Mouse (Mus musculus): ENCODE measurements at regions not wholly inside any gene's neighbourhood (a gene's known extent, or its start where the extent isn't known, plus 50 kb on each side); places are given as distances from the start of the nearest gene placed in this dataset.

GRCm38 (mm10) chr12:27663126-27663525, 320.8 kb upstream of the Sox11 start:
- no peak overlapping the region for H3K27ac ChIP-seq
- H3K36me3 ChIP-seq, result no peaks in the 10 kb centered on the region
- no peak for ATAC-seq (replicated peaks; ENCODE audit: insufficient number of reproducible peaks, insufficient read depth, low FRiP score, low read depth)
- WGBS, result 87% methylated on average over 4 of the region's 4 CpGs
- no peak overlapping the region for H3K9ac ChIP-seq
- no peak overlapping the region for H3K4me2 ChIP-seq
- no peaks in the 10 kb centered on the region for H3K4me1 ChIP-seq (replicated peaks)
- no peak overlapping the region for H3K4me3 ChIP-seq
- H3K27me3 ChIP-seq, result no peaks in the 10 kb centered on the region
- H3K9me3 ChIP-seq (replicated peaks), result no peaks in the 10 kb centered on the region

GRCm38 (mm10) chr12:27662723-27663122, 320.3 kb upstream of the Sox11 start:
- H3K36me3 ChIP-seq, result no peaks in the 10 kb centered on the region
- H3K4me2 ChIP-seq, result no peak overlapping the region
- no peaks in the 10 kb centered on the region for H3K9me3 ChIP-seq (replicated peaks)
- no peak for ATAC-seq (replicated peaks; ENCODE audit: insufficient number of reproducible peaks, insufficient read depth, low FRiP score, low read depth)
- no peaks in the 10 kb centered on the region for H3K27me3 ChIP-seq
- 73% methylated on average over 5 of the region's 5 CpGs for WGBS
- H3K27ac ChIP-seq, result no peak overlapping the region
- H3K9ac ChIP-seq, result no peak overlapping the region
- no peaks in the 10 kb centered on the region for H3K4me1 ChIP-seq (replicated peaks)
- no peak overlapping the region for H3K4me3 ChIP-seq

GRCm38 (mm10) chr12:27657536-27657935, 315.2 kb upstream of the Sox11 start:
- Histone ChIP-seq H3K27ac (no peak overlapping the region), H3K4me3 (no peak overlapping the region), H3K4me2 (no peak overlapping the region), H3K4me1 (replicated peaks) (no peaks in the 10 kb centered on the region), H3K27me3 (no peaks in the 10 kb centered on the region), H3K9me3 (replicated peaks) (no peaks in the 10 kb centered on the region), H3K36me3 (no peaks in the 10 kb centered on the region), H3K9ac (no peak overlapping the region)
- WGBS, result 61% methylated on average over 4 of the region's 4 CpGs
- ATAC-seq (replicated peaks; ENCODE audit: insufficient number of reproducible peaks, insufficient read depth, low FRiP score, low read depth), result no peak

GRCm38 (mm10) chr12:27653541-27653940, 311.2 kb upstream of the Sox11 start:
- Histone ChIP-seq H3K27ac (no peak overlapping the region), H3K4me2 (no peak overlapping the region), H3K36me3 (no peaks in the 10 kb centered on the region), H3K4me3 (no peak overlapping the region), H3K4me1 (replicated peaks) (no peaks in the 10 kb centered on the region), H3K27me3 (no peaks in the 10 kb centered on the region), H3K9me3 (replicated peaks) (no peaks in the 10 kb centered on the region), H3K9ac (no peak overlapping the region)
- ATAC-seq (replicated peaks; ENCODE audit: insufficient number of reproducible peaks, insufficient read depth, low FRiP score, low read depth), result no peak
- 53% methylated on average over 4 of the region's 4 CpGs for WGBS

GRCm38 (mm10) chr12:27648602-27649001, 306.2 kb upstream of the Sox11 start:
- Histone ChIP-seq H3K4me2 (no peak overlapping the region), H3K9ac (no peak overlapping the region), H3K36me3 (no peaks in the 10 kb centered on the region), H3K27ac (no peak overlapping the region), H3K9me3 (replicated peaks) (no peaks in the 10 kb centered on the region), H3K4me1 (replicated peaks) (no peaks in the 10 kb centered on the region), H3K4me3 (no peak overlapping the region), H3K27me3 (no peaks in the 10 kb centered on the region)
- ATAC-seq (replicated peaks; ENCODE audit: insufficient number of reproducible peaks, insufficient read depth, low FRiP score, low read depth), result no peak
- 82% methylated on average over 4 of the region's 4 CpGs for WGBS

- 63% methylated on average over 11 of the region's 11 CpGs for WGBS
- Histone ChIP-seq H3K27me3 (no peaks in the 10 kb centered on the region), H3K36me3 (no peaks in the 10 kb centered on the region), H3K4me2 (no peak overlapping the region), H3K4me1 (replicated peaks) (no peaks in the 10 kb centered on the region), H3K9me3 (replicated peaks) (no peaks in the 10 kb centered on the region), H3K4me3 (no peak overlapping the region), H3K27ac (no peak overlapping the region), H3K9ac (no peak overlapping the region)
- ATAC-seq (replicated peaks; ENCODE audit: insufficient number of reproducible peaks, insufficient read depth, low FRiP score, low read depth), result no peak
Observed at GRCm38 (mm10) chr12:27646497-27647307, 304.3 kb upstream of the Sox11 start.

GRCm38 (mm10) chr12:27619616-27620015, 277.2 kb upstream of the Sox11 start:
- H3K36me3 ChIP-seq, result no peaks in the 10 kb centered on the region
- no peak overlapping the region for H3K9ac ChIP-seq
- H3K4me2 ChIP-seq, result no peak overlapping the region
- no peak overlapping the region for H3K4me3 ChIP-seq
- no peak overlapping the region for H3K27ac ChIP-seq
- no peaks in the 10 kb centered on the region for H3K4me1 ChIP-seq (replicated peaks)
- 67% methylated on average over 5 of the region's 5 CpGs for whole genome bisulfite sequencing
- no peaks in the 10 kb centered on the region for H3K27me3 ChIP-seq
- no peaks in the 10 kb centered on the region for H3K9me3 ChIP-seq (replicated peaks)
- ATAC-seq (replicated peaks; ENCODE audit: insufficient number of reproducible peaks, insufficient read depth, low FRiP score, low read depth), result no peak

GRCm38 (mm10) chr12:27604061-27604679, 261.8 kb upstream of the Sox11 start:
- no peak overlapping the region for H3K9ac ChIP-seq
- H3K4me3 ChIP-seq, result no peak overlapping the region
- no peak overlapping the region for H3K27ac ChIP-seq
- H3K27me3 ChIP-seq, result no peaks in the 10 kb centered on the region
- H3K4me1 ChIP-seq (replicated peaks), result no peaks in the 10 kb centered on the region
- 36% methylated on average over 1 of the region's 1 CpGs for WGBS
- H3K36me3 ChIP-seq, result no peaks in the 10 kb centered on the region
- no peaks in the 10 kb centered on the region for H3K9me3 ChIP-seq (replicated peaks)
- ATAC-seq (replicated peaks; ENCODE audit: insufficient number of reproducible peaks, insufficient read depth, low FRiP score, low read depth), result no peak
- H3K4me2 ChIP-seq, result no peak overlapping the region

GRCm38 (mm10) chr12:27599149-27599548, 256.8 kb upstream of the Sox11 start:
- H3K4me2 ChIP-seq, result no peak overlapping the region
- H3K9ac ChIP-seq, result no peak overlapping the region
- peaks cover 4% of the 10 kb centered on the region; the same call in 1 of the 2 replicates for H3K27me3 ChIP-seq
- no peak overlapping the region for H3K27ac ChIP-seq
- H3K9me3 ChIP-seq (replicated peaks), result no peaks in the 10 kb centered on the region
- no peaks in the 10 kb centered on the region for H3K36me3 ChIP-seq
- no peaks in the 10 kb centered on the region for H3K4me1 ChIP-seq (replicated peaks)
- WGBS, result 23% methylated on average over 8 of the region's 8 CpGs
- H3K4me3 ChIP-seq, result no peak overlapping the region
- no peak for ATAC-seq (replicated peaks; ENCODE audit: insufficient number of reproducible peaks, insufficient read depth, low FRiP score, low read depth)

- ATAC-seq (replicated peaks; ENCODE audit: insufficient number of reproducible peaks, insufficient read depth, low FRiP score, low read depth), result no peak
- 73% methylated on average over 7 of the region's 7 CpGs for WGBS
- H3K9ac ChIP-seq, result no peak overlapping the region
- no peak overlapping the region for H3K4me2 ChIP-seq
- no peaks in the 10 kb centered on the region for H3K4me1 ChIP-seq (replicated peaks)
- H3K4me3 ChIP-seq, result no peak overlapping the region
- peaks cover 4% of the 10 kb centered on the region; the same call in 1 of the 2 replicates for H3K27me3 ChIP-seq
- no peaks in the 10 kb centered on the region for H3K36me3 ChIP-seq
- no peak overlapping the region for H3K27ac ChIP-seq
- no peaks in the 10 kb centered on the region for H3K9me3 ChIP-seq (replicated peaks)
Observed at GRCm38 (mm10) chr12:27597878-27598277, 255.5 kb upstream of the Sox11 start.

- Histone ChIP-seq H3K27me3 (peaks cover 4% of the 10 kb centered on the region; the same call in 1 of the 2 replicates), H3K36me3 (no peaks in the 10 kb centered on the region), H3K4me1 (replicated peaks) (no peaks in the 10 kb centered on the region), H3K27ac (no peak overlapping the region), H3K9me3 (replicated peaks) (no peaks in the 10 kb centered on the region), H3K4me3 (no peak overlapping the region), H3K4me2 (no peak overlapping the region), H3K9ac (no peak overlapping the region)
- no peak for ATAC-seq (replicated peaks; ENCODE audit: insufficient number of reproducible peaks, insufficient read depth, low FRiP score, low read depth)
- WGBS, result 58% methylated on average over 3 of the region's 3 CpGs
Observed at GRCm38 (mm10) chr12:27597322-27597721, 254.9 kb upstream of the Sox11 start.

GRCm38 (mm10) chr12:27595576-27595975, 253.2 kb upstream of the Sox11 start:
- no peak for ATAC-seq (replicated peaks; ENCODE audit: insufficient number of reproducible peaks, insufficient read depth, low FRiP score, low read depth)

More at GRCm38 (mm10) chr12:27595576-27595975, 253.2 kb upstream of the Sox11 start:
- Histone ChIP-seq H3K4me3 (no peak overlapping the region), H3K4me2 (no peak overlapping the region), H3K27ac (no peak overlapping the region), H3K4me1 (replicated peaks) (no peaks in the 10 kb centered on the region), H3K27me3 (peaks cover 4% of the 10 kb centered on the region; the same call in 1 of the 2 replicates), H3K9ac (no peak overlapping the region), H3K9me3 (replicated peaks) (no peaks in the 10 kb centered on the region), H3K36me3 (no peaks in the 10 kb centered on the region)
- WGBS, result 79% methylated on average over 2 of the region's 2 CpGs
